Mouse (Mus musculus) embryonic facial prominence, embryonic 14.5 days (tissue): ENCODE results near the gene Zfp653. TPM values are rescaled to one million over a fixed set of nuclear protein-coding genes. Genes with fewer than 3 reads are reported as not detected.

Experiments used
- ATAC-seq: fragments of 200-750 bp; cut with Nextera tagmentation; 2 replicates; pipeline ENCODE4 v1.8.0; 2017; ENCODE audit warnings: low read depth, moderate number of reproducible peaks, moderate TSS enrichment
- DNase-seq: peaks from one replicate; pipeline ENCODE4 v3.0.0-alpha.2; 2015; ENCODE audit warnings: low spot score
- H3K27ac ChIP-seq: fragments of 300-500 bp; sonication (generic); replicated peaks from 2 replicates; pipeline ENCODE4 v1.5.1; 2014; ENCODE audit warnings: low read depth, mild to moderate bottlenecking, low read length, moderate library complexity
- H3K27me3 ChIP-seq: fragments of 300-500 bp; sonication (generic); replicated peaks from 2 replicates; pipeline ENCODE4 v1.6.1; 2014; ENCODE audit warnings: low read length; ENCODE audit not compliant: control insufficient read depth, insufficient read depth
- H3K36me3 ChIP-seq: fragments of 300-500 bp; sonication (generic); 2 replicates; pipeline ENCODE4 v1.6.1; 2014; ENCODE audit warnings: low read length, mixed read lengths; ENCODE audit not compliant: control insufficient read depth, insufficient read depth
- H3K4me1 ChIP-seq: fragments of 300-500 bp; sonication (generic); 2 replicates; pipeline ENCODE4 v1.6.1; 2014; ENCODE audit warnings: antibody characterized with exemption, low read length; ENCODE audit not compliant: control insufficient read depth, insufficient read depth
- H3K4me2 ChIP-seq: fragments of 300-500 bp; sonication (generic); 2 replicates; pipeline ENCODE4 v1.6.1; 2014; ENCODE audit warnings: low read depth, mild to moderate bottlenecking, low read length, moderate library complexity, mixed read lengths
- H3K4me3 ChIP-seq: fragments of 300-500 bp; sonication (generic); 2 replicates; pipeline ENCODE4 v1.5.1; 2014; ENCODE audit warnings: low read depth, mild to moderate bottlenecking, low read length
- H3K9ac ChIP-seq: fragments of 300-500 bp; sonication (generic); 2 replicates; pipeline ENCODE4 v1.6.1; 2014; ENCODE audit warnings: low read depth, mild to moderate bottlenecking, low read length, moderate library complexity, mixed read lengths
- H3K9me3 ChIP-seq: fragments of 300-500 bp; sonication (generic); 2 replicates; pipeline ENCODE4 v1.6.1; 2016; ENCODE audit warnings: low read length; ENCODE audit not compliant: control insufficient read depth
- WGBS: fragments of 180-500 bp; shearing (Covaris S2); extraction: QIAGEN DNeasy Blood & Tissue Kit; methylation state at CpG from one replicate; pipeline ENCODE4 v1.1.7; 2014; 5-methylcytosine and 5-hydroxymethylcytosine counted together
- microRNA-seq: library from miRNA; unstranded; fragments of <30 nt; microRNA quantifications from one replicate; pipeline ENCODE4, GENCODE M21; 2016; ENCODE audit warnings: borderline number of aligned reads
- polyA plus RNA-seq: library from polyadenylated mRNA; unstranded; fragments of >200 nt; fragmentation: Nextera tagmentation; extraction: Ambion mirVana; gene quantifications from 2 replicates; pipeline ENCODE4 v1.2.1, GENCODE M21; 2014

Zfp653 gene
- polyA plus RNA-seq, 1 experiment from 2014 or later, result 6.5 TPM

- Histone ChIP-seq H3K36me3 (no peaks in the 10 kb centered on the region), H3K4me2 (no peak overlapping the region), H3K4me1 (no peaks in the 10 kb centered on the region), H3K9me3 (no peaks in the 10 kb centered on the region), H3K27me3 (no peaks in the 10 kb centered on the region), H3K9ac (no peak overlapping the region), H3K4me3 (no peak overlapping the region), H3K27ac (no peak overlapping the region)
- whole genome bisulfite sequencing, result 89% methylated on average over 9 of the region's 9 CpGs
- DNase-seq (no peak), ATAC-seq (no peak)
These were observed 40.8 kb downstream of the Zfp653 start for GRCm38 (mm10) chr9:22030386-22030785.

GRCm38 (mm10) chr9:22028467-22028866 lies 42.7 kb downstream of the Zfp653 start:
- H3K9me3 ChIP-seq, result no peaks in the 10 kb centered on the region
- WGBS, result 51% methylated on average over 7 of the region's 7 CpGs
- H3K4me3 ChIP-seq, result no peak overlapping the region
- H3K27ac ChIP-seq, result no peak overlapping the region
- H3K4me1 ChIP-seq, result no peaks in the 10 kb centered on the region
- no peak overlapping the region for H3K9ac ChIP-seq
- no peaks in the 10 kb centered on the region for H3K27me3 ChIP-seq
- DNase-seq (no peak), ATAC-seq (no peak)
- H3K4me2 ChIP-seq, result no peak overlapping the region
- H3K36me3 ChIP-seq, result no peaks in the 10 kb centered on the region

- H3K27ac ChIP-seq, result no peak overlapping the region
- H3K9ac ChIP-seq, result no peak overlapping the region
- no peaks in the 10 kb centered on the region for H3K4me1 ChIP-seq
- DNase-seq, result no peak
- no peak overlapping the region for H3K4me2 ChIP-seq
- no peaks in the 10 kb centered on the region for H3K36me3 ChIP-seq
- H3K4me3 ChIP-seq, result no peak overlapping the region
- H3K27me3 ChIP-seq, result no peaks in the 10 kb centered on the region
- no peaks in the 10 kb centered on the region for H3K9me3 ChIP-seq
- no peak for ATAC-seq
- WGBS, result 30% methylated on average over 8 of the region's 8 CpGs
These were observed 46.6 kb downstream of the Zfp653 start for GRCm38 (mm10) chr9:22024592-22024991.

GRCm38 (mm10) chr9:22017208-22017825 lies 53.9 kb downstream of the Zfp653 start:
- WGBS, result 77% methylated on average over 7 of the region's 7 CpGs
- ATAC-seq, result no peak

GRCm38 (mm10) chr9:22016245-22016644 lies 54.9 kb downstream of the Zfp653 start:
- no peak overlapping the region for H3K4me2 ChIP-seq
- 63% methylated on average over 10 of the region's 10 CpGs for WGBS
- ATAC-seq (no peak), DNase-seq (no peak)
- no peaks in the 10 kb centered on the region for H3K9me3 ChIP-seq
- H3K4me1 ChIP-seq, result no peaks in the 10 kb centered on the region
- H3K9ac ChIP-seq, result no peak overlapping the region
- no peaks in the 10 kb centered on the region for H3K27me3 ChIP-seq
- H3K36me3 ChIP-seq, result peaks cover 35% of the 10 kb centered on the region
- no peak overlapping the region for H3K27ac ChIP-seq
- no peak overlapping the region for H3K4me3 ChIP-seq

More at GRCm38 (mm10) chr9:22017208-22017825, 53.9 kb downstream of the Zfp653 start:
- Histone ChIP-seq H3K27ac (no peak overlapping the region), H3K27me3 (no peaks in the 10 kb centered on the region), H3K4me2 (no peak overlapping the region), H3K4me3 (no peak overlapping the region), H3K9ac (no peak overlapping the region), H3K36me3 (peaks cover 24% of the 10 kb centered on the region), H3K9me3 (no peaks in the 10 kb centered on the region), H3K4me1 (no peaks in the 10 kb centered on the region)
- DNase-seq, result no peak

GRCm38 (mm10) chr9:22012731-22013130 lies 58.4 kb downstream of the Zfp653 start:
- WGBS, result 97% methylated on average over 11 of the region's 13 CpGs
- H3K4me3 ChIP-seq, result no peak overlapping the region
- ATAC-seq (no peak), DNase-seq (no peak)
- no peaks in the 10 kb centered on the region for H3K27me3 ChIP-seq
- no peak overlapping the region for H3K4me2 ChIP-seq
- no peak overlapping the region for H3K9ac ChIP-seq
- no peak overlapping the region for H3K27ac ChIP-seq
- H3K9me3 ChIP-seq, result no peaks in the 10 kb centered on the region
- H3K36me3 ChIP-seq, result peaks cover 70% of the 10 kb centered on the region
- H3K4me1 ChIP-seq, result no peaks in the 10 kb centered on the region

GRCm38 (mm10) chr9:22011055-22011454 lies 60.1 kb downstream of the Zfp653 start:
- Histone ChIP-seq H3K4me3 (no peak overlapping the region), H3K27ac (no peak overlapping the region), H3K4me1 (no peaks in the 10 kb centered on the region), H3K4me2 (no peak overlapping the region), H3K9me3 (no peaks in the 10 kb centered on the region), H3K9ac (no peak overlapping the region), H3K36me3 (peaks cover 87% of the 10 kb centered on the region), H3K27me3 (no peaks in the 10 kb centered on the region)
- DNase-seq (no peak), ATAC-seq (no peak)
- WGBS, result 85% methylated on average over 4 of the region's 5 CpGs

Small RNA genes within 50 kb of the gene (microRNA-seq; reads per million reads assigned to microRNA genes)
- 0.50 reads per million for gene Mir7084

Other genes starting within 250 kb of the Zfp653 start
- 0.41 and 0.54 TPM in 2 replicates for gene Angptl8, start 235.9 kb downstream of the Zfp653 start, polyA plus RNA-seq
- 28.3 and 30.2 TPM in 2 replicates for gene Dock6, start 218.7 kb downstream of the Zfp653 start, polyA plus RNA-seq
- 21.6 and 25.3 TPM in 2 replicates for gene Rab3d, start 153.2 kb downstream of the Zfp653 start, polyA plus RNA-seq
- gene Ccdc159, start 143.9 kb downstream of the Zfp653 start, polyA plus RNA-seq, result 2.8 and 3.0 TPM in 2 replicates
- 53.3 and 53.7 TPM in 2 replicates for gene Tmem205, start 143.8 kb downstream of the Zfp653 start, polyA plus RNA-seq
- gene Plppr2, start 134.3 kb downstream of the Zfp653 start, polyA plus RNA-seq, result 10.5 and 14.4 TPM in 2 replicates
- gene Swsap1, start 115.6 kb downstream of the Zfp653 start, polyA plus RNA-seq, result 9.5 and 10.1 TPM in 2 replicates
- gene Epor, start 107.9 kb downstream of the Zfp653 start, polyA plus RNA-seq, result 4.4 and 4.7 TPM in 2 replicates
- gene Rgl3, start 81.9 kb downstream of the Zfp653 start, polyA plus RNA-seq, result 1.3 and 1.7 TPM in 2 replicates
- 2.3 and 4.8 TPM in 2 replicates for gene Ccdc151, start 68.7 kb downstream of the Zfp653 start, polyA plus RNA-seq
- 86.6 and 95.2 TPM in 2 replicates for gene Prkcsh, start 68.6 kb downstream of the Zfp653 start, polyA plus RNA-seq
- 4.6 and 5.1 TPM in 2 replicates for gene Elavl3, start 19.4 kb downstream of the Zfp653 start, polyA plus RNA-seq
- gene Gm49318, start 117 bp downstream of the Zfp653 start, polyA plus RNA-seq, result not detected in 2 replicates
- gene Ecsit, start 14.1 kb upstream of the Zfp653 start, polyA plus RNA-seq, result 30.0 and 33.3 TPM in 2 replicates
- 5.5 and 7.1 TPM in 2 replicates for gene Cnn1, start 27.8 kb upstream of the Zfp653 start, polyA plus RNA-seq
- 182 and 196 TPM in 2 replicates for gene Elof1, start 45.8 kb upstream of the Zfp653 start, polyA plus RNA-seq
- 21.1 and 36.1 TPM in 2 replicates for gene Acp5, start 64.3 kb upstream of the Zfp653 start, polyA plus RNA-seq
- 69.3 and 72.6 TPM in 2 replicates for gene Pigyl, start 85.5 kb upstream of the Zfp653 start, polyA plus RNA-seq
- gene Zfp872, start 116.7 kb upstream of the Zfp653 start, polyA plus RNA-seq, result 0.22 and 0.24 TPM in 2 replicates
- gene Zfp809, start 154.3 kb upstream of the Zfp653 start, polyA plus RNA-seq, result 16.2 and 16.3 TPM in 2 replicates
- 3.3 and 4.8 TPM in 2 replicates for gene Zfp599, start 188.5 kb upstream of the Zfp653 start, polyA plus RNA-seq
- gene Zfp810, start 236.3 kb upstream of the Zfp653 start, polyA plus RNA-seq, result 13.6 and 17.2 TPM in 2 replicates